Mouse (Mus musculus) lung, embryonic 15.5 days (tissue): ENCODE results near the gene Cirbp. TPM values are rescaled to one million over a fixed set of nuclear protein-coding genes. Genes with fewer than 3 reads are reported as not detected.
A peak's percentile ranks its signal among the peaks of the same experiment; 100 is the strongest.

Experiments used
- ATAC-seq: fragments of 200-750 bp; cut with Nextera tagmentation; 2 replicates; pipeline ENCODE4 v1.8.0; 2017; ENCODE audit warnings: moderate number of reproducible peaks, borderline replicate concordance; ENCODE audit not compliant: low FRiP score, low TSS enrichment; ENCODE audit errors: extremely low read depth
- H3K27ac ChIP-seq: fragments of 300-500 bp; sonication (generic); 2 replicates; pipeline ENCODE4 v1.5.1; 2015; ENCODE audit warnings: moderate library complexity, mild to moderate bottlenecking, inconsistent platforms
- H3K27me3 ChIP-seq: fragments of 300-500 bp; sonication (generic); 2 replicates; pipeline ENCODE4 v1.6.1; 2015; ENCODE audit warnings: inconsistent platforms
- H3K36me3 ChIP-seq: fragments of 300-500 bp; sonication (generic); 2 replicates; pipeline ENCODE4 v1.6.1; 2015; ENCODE audit warnings: inconsistent platforms
- H3K4me1 ChIP-seq: fragments of 300-500 bp; sonication (generic); 2 replicates; pipeline ENCODE4 v1.6.1; 2015; ENCODE audit warnings: inconsistent platforms
- H3K4me2 ChIP-seq: fragments of 300-500 bp; sonication (generic); 2 replicates; pipeline ENCODE4 v1.6.1; 2015; ENCODE audit warnings: inconsistent platforms, mild to moderate bottlenecking, moderate library complexity
- H3K4me3 ChIP-seq: fragments of 300-500 bp; sonication (generic); 2 replicates; pipeline ENCODE4 v1.5.1; 2015; ENCODE audit warnings: mild to moderate bottlenecking, inconsistent platforms
- H3K9ac ChIP-seq: fragments of 300-500 bp; sonication (generic); 2 replicates; pipeline ENCODE4 v1.6.1; 2015; ENCODE audit warnings: inconsistent platforms
- H3K9me3 ChIP-seq: fragments of 300-500 bp; sonication (generic); 2 replicates; pipeline ENCODE4 v1.6.1; 2016; ENCODE audit warnings: inconsistent platforms
- WGBS: fragments of 180-500 bp; shearing (Covaris S2); methylation state at CpG from one replicate; pipeline ENCODE4 v1.1.7; 2015; 5-methylcytosine and 5-hydroxymethylcytosine counted together
- polyA plus RNA-seq: library from polyadenylated mRNA; unstranded; fragments of >200 nt; fragmentation: Nextera tagmentation; extraction: Ambion mirVana; gene quantifications from 2 replicates; pipeline ENCODE4 v1.2.1, GENCODE M21; 2015

Gene Cirbp
- polyA plus RNA-seq, result 94.6 and 95.1 TPM in 2 replicates

GRCm38 (mm10) chr10:80165392-80166128 is at the start of gene Cirbp:
TSS of gene Cirbp (plus strand) at chr10:80165985.
- 22% methylated on average over 20 of the region's 20 CpGs for WGBS
- Histone ChIP-seq H3K4me2 (peak within 1 kb of the TSS; percentile 92), H3K27ac (peak within 1 kb of the TSS; percentile 100), H3K4me3 (peak within 1 kb of the TSS; percentile 43), H3K9me3 (no peaks in the 10 kb centered on the region), H3K27me3 (no peaks in the 10 kb centered on the region), H3K36me3 (peaks cover 10% of the 10 kb centered on the region), H3K4me1 (peaks cover 77% of the 10 kb centered on the region), H3K9ac (peak within 1 kb of the TSS; percentile 40)
- ATAC-seq, result no peak

- Histone ChIP-seq H3K36me3 (peaks cover 16% of the 10 kb centered on the region), H3K4me3 (peak overlapping the region; percentile 89), H3K4me2 (peak overlapping the region; percentile 71), H3K27ac (0 out of 2 replicates have a peak overlapping the region, but pooled peaks have one; percentile 14), H3K4me1 (peaks cover 41% of the 10 kb centered on the region), H3K9ac (peak overlapping the region; percentile 91), H3K9me3 (no peaks in the 10 kb centered on the region), H3K27me3 (no peaks in the 10 kb centered on the region)
- 0% methylated on average over 27 of the region's 27 CpGs for WGBS
- no peak for ATAC-seq
Measured at GRCm38 (mm10) chr10:80116563-80116926, 49.2 kb upstream of the Cirbp start.

GRCm38 (mm10) chr10:80116927-80117691 is 48.7 kb upstream of the Cirbp start:
- H3K4me1 ChIP-seq, result peaks cover 41% of the 10 kb centered on the region
- 2% methylated on average over 30 of the region's 30 CpGs for WGBS
- ATAC-seq, result no peak

DNA sequence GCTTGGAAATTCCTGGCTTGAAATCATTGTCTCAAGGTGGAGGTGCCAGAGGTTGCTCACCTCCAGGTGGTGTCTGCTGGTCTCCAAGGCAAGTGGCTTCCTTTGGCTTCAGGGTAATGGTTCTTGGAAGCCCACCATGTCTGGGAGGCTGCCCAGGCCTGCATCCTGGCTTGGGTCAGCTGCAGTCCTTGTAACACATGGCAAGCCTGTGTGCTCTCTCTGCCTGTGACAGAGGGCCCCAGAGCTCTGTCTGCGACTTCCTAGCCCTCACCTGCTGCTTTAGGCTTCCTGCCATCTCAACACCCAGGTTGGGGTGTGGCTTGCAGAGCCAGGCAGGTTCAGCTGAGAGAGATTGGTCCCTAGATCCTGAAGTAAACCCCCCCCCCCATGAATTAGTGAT is 48.0 kb upstream of the Cirbp start:
- no peaks in the 10 kb centered on the region for H3K27me3 ChIP-seq
- 17% methylated on average over 1 of the region's 1 CpGs for WGBS
- peak overlapping the region; percentile 71 for H3K4me2 ChIP-seq
- H3K27ac ChIP-seq, result peak overlapping the region; percentile 14; the same call in 1 of the 2 replicates
- peak overlapping the region; percentile 89 for H3K4me3 ChIP-seq
- H3K9ac ChIP-seq, result peak overlapping the region; percentile 91
- no peak for ATAC-seq
- H3K36me3 ChIP-seq, result peaks cover 23% of the 10 kb centered on the region
- no peaks in the 10 kb centered on the region for H3K9me3 ChIP-seq
- H3K4me1 ChIP-seq, result peaks cover 41% of the 10 kb centered on the region

More at GRCm38 (mm10) chr10:80116927-80117691, 48.7 kb upstream of the Cirbp start:
- Histone ChIP-seq H3K36me3 (peaks cover 22% of the 10 kb centered on the region), H3K9ac (peak overlapping the region; percentile 91), H3K27ac (peak overlapping the region; percentile 14; the same call in 1 of the 2 replicates), H3K27me3 (no peaks in the 10 kb centered on the region), H3K9me3 (no peaks in the 10 kb centered on the region), H3K4me2 (peak overlapping the region; percentile 71), H3K4me3 (peak overlapping the region; percentile 89)

DNA sequence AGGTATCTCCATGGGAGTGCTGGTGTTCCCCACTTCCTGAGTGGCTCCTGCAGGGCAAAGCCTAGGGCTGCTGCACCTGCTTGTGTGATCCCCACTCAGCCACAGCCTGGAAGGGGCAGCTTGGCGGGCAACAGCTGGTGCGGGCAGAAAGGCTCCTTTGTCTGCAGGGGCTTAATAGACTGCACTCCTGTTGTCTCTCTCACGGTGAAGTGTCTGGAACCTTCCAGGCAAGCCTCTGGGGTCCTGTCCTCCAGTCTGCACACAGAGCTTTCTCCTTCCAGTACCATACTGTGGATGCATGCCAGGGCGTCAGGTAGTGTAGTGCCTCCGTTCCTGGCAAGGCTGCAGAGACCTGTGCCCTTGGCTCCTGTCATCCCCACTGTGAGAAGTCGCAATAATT is 47.2 kb upstream of the Cirbp start:
- Histone ChIP-seq H3K27me3 (no peaks in the 10 kb centered on the region), H3K27ac (0 out of 2 replicates have a peak overlapping the region, but pooled peaks have one; percentile 25), H3K9ac (peak overlapping the region; percentile 91), H3K4me1 (peaks cover 41% of the 10 kb centered on the region), H3K9me3 (no peaks in the 10 kb centered on the region), H3K36me3 (peaks cover 23% of the 10 kb centered on the region), H3K4me2 (peak overlapping the region; percentile 71), H3K4me3 (peak overlapping the region; percentile 89)
- ATAC-seq, result no peak
- WGBS, result 60% methylated on average over 6 of the region's 6 CpGs

DNA sequence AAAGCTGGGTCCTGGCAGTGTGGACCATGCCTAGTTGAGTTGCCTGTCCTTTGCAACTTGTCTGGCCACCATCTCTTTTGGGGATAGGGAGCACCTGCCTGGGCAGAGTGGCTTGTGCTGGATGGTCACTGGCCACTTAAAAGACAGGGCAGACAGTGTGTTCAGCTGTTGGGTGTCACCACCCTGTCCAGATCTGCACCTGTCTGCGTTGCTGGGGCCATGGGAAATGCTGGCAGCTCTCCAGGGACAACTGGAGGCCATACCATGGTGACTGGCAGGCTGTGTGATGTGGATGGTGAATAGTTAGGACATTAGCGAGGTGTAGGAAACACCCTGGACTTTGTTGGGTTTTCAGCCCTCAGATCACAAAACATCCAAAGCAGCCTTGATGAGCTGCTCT is 45.6 kb upstream of the Cirbp start:
- H3K4me1 ChIP-seq, result peaks cover 34% of the 10 kb centered on the region
- H3K9me3 ChIP-seq, result no peaks in the 10 kb centered on the region
- H3K4me2 ChIP-seq, result no peak overlapping the region
- WGBS, result 57% methylated on average over 2 of the region's 2 CpGs
- H3K4me3 ChIP-seq, result no peak overlapping the region
- ATAC-seq, result no peak
- no peaks in the 10 kb centered on the region for H3K27me3 ChIP-seq
- H3K9ac ChIP-seq, result no peak overlapping the region
- H3K27ac ChIP-seq, result no peak overlapping the region
- peaks cover 36% of the 10 kb centered on the region for H3K36me3 ChIP-seq

DNA sequence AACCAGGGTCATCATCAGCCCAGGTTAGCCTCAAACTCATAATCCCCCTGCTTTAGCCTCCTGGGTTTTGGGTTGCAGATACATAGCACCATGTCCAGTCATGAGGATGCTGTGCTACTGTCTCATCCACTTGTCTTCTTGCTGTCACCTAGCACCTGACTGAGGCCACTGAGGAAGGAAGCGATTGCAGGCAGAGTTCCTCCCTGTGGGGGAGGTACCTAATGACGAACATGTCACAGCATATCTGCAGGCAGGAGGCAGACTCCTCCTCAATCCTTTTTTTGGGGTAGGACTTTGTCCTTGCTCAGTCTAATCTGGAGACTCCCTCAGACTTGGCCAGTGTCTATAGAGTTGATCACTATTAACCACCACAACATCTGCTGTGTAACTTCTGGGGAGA is 44.1 kb upstream of the Cirbp start:
- WGBS, result 93% methylated on average over 2 of the region's 2 CpGs
- Histone ChIP-seq H3K4me3 (no peak overlapping the region), H3K27ac (no peak overlapping the region), H3K9ac (no peak overlapping the region), H3K9me3 (no peaks in the 10 kb centered on the region), H3K4me2 (no peak overlapping the region), H3K27me3 (no peaks in the 10 kb centered on the region), H3K36me3 (peaks cover 48% of the 10 kb centered on the region), H3K4me1 (peaks cover 33% of the 10 kb centered on the region)
- no peak for ATAC-seq

DNA sequence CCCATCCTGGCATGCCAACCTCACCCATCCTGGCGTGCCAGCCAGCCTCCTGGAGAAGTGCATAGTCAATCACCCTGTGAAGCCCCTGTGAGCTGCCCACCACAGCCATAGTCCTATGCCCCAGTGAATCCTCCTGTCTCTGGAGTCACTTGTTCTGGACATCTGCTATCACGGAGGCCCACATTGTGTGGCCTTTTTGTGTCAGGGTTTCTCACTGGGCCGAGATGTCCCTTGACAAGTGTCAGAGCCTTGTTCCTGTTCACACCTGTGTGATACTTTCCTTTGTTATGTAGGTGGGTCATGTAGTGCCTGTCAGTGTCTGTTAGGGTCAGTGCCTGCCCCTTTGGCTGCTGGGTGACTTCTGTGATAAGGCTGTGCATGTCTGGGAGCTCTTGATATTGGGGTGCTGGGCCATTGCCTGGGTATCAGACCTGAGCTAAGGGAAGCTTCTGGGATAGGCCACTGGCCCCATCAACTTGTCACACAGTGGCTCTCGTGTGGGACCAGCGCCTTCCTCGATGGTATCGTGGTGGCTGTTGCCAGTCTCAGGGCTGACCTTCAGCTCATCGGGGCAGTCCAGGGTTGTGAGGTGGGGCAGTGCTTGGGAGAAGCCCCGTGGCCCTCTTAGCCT is 41.7 kb upstream of the Cirbp start:
- WGBS, result 86% methylated on average over 9 of the region's 9 CpGs
- no peaks in the 10 kb centered on the region for H3K9me3 ChIP-seq

GRCm38 (mm10) chr10:80127920-80128319 is 37.9 kb upstream of the Cirbp start:
- H3K27me3 ChIP-seq, result no peaks in the 10 kb centered on the region

More for the DNA sequence above, 41.7 kb upstream of the Cirbp start:
- Histone ChIP-seq H3K27ac (no peak overlapping the region), H3K27me3 (no peaks in the 10 kb centered on the region), H3K9ac (no peak overlapping the region), H3K4me3 (no peak overlapping the region), H3K4me1 (peaks cover 9% of the 10 kb centered on the region), H3K4me2 (no peak overlapping the region), H3K36me3 (peaks cover 72% of the 10 kb centered on the region)
- ATAC-seq, result no peak

GRCm38 (mm10) chr10:80129846-80130245 is 35.9 kb upstream of the Cirbp start:
- Histone ChIP-seq H3K4me1 (peaks cover 16% of the 10 kb centered on the region), H3K4me2 (no peak overlapping the region), H3K9me3 (no peaks in the 10 kb centered on the region), H3K27me3 (no peaks in the 10 kb centered on the region), H3K36me3 (peaks cover 73% of the 10 kb centered on the region), H3K27ac (no peak overlapping the region), H3K4me3 (no peak overlapping the region), H3K9ac (no peak overlapping the region)
- ATAC-seq, result no peak
- 86% methylated on average over 9 of the region's 9 CpGs for WGBS

More at GRCm38 (mm10) chr10:80127920-80128319, 37.9 kb upstream of the Cirbp start:
- H3K36me3 ChIP-seq, result peaks cover 83% of the 10 kb centered on the region
- H3K4me3 ChIP-seq, result no peak overlapping the region
- H3K27ac ChIP-seq, result no peak overlapping the region
- H3K4me2 ChIP-seq, result no peak overlapping the region
- no peaks in the 10 kb centered on the region for H3K9me3 ChIP-seq
- no peak overlapping the region for H3K9ac ChIP-seq
- 0 out of 2 replicates have a peak, but pooled peaks cover 11% of the 10 kb centered on the region for H3K4me1 ChIP-seq
- ATAC-seq, result no peak
- WGBS, result 96% methylated on average over 8 of the region's 8 CpGs

GRCm38 (mm10) chr10:80130403-80131031 is 35.3 kb upstream of the Cirbp start:
- no peak overlapping the region for H3K4me2 ChIP-seq
- peaks cover 16% of the 10 kb centered on the region for H3K4me1 ChIP-seq
- ATAC-seq, result no peak
- 71% methylated on average over 18 of the region's 18 CpGs for WGBS
- no peak overlapping the region for H3K9ac ChIP-seq
- peaks cover 5% of the 10 kb centered on the region; the same call in 1 of the 2 replicates for H3K27me3 ChIP-seq
- no peak overlapping the region for H3K4me3 ChIP-seq
- H3K36me3 ChIP-seq, result peaks cover 69% of the 10 kb centered on the region
- H3K27ac ChIP-seq, result no peak overlapping the region
- no peaks in the 10 kb centered on the region for H3K9me3 ChIP-seq
